Mouse (Mus musculus): ENCODE measurements around the gene Ubxn11. TPM values are rescaled to one million over a fixed set of nuclear protein-coding genes. Genes with fewer than 3 reads are reported as not detected.
A peak's percentile ranks its signal among the peaks of the same experiment; 100 is the strongest.
"Not testable (repeated sequence)": the region's sequence is repeated elsewhere in the genome, so short reads cannot be mapped to it uniquely, and the experiment has no call there.

Gene Ubxn11
- polyA plus RNA-seq, 1 experiment from 2014 or later: 1.3 TPM

- DNase-seq (ENCODE audit: low spot score) (peak; percentile 54), ATAC-seq (ENCODE audit: low FRiP score, low TSS enrichment) (peak; percentile 76)
- WGBS: 33% methylated on average over 8 of the region's 8 CpGs
- no peaks in the 10 kb centered on the region for H3K27me3 ChIP-seq (ENCODE audit: control insufficient read depth, insufficient read depth, low read length)
- TF ChIP-seq EP300 (optimal IDR thresholded peaks at IDR 0.05): no peak
- no peak overlapping the region for H3K9ac ChIP-seq (ENCODE audit: low read length)
- H3K27ac ChIP-seq (replicated peaks): no peak overlapping the region
- no peak overlapping the region for H3K4me3 ChIP-seq (ENCODE audit: low read depth, low read length)
- H3K9me3 ChIP-seq (ENCODE audit: control insufficient read depth, low read length): no peaks in the 10 kb centered on the region
- no peaks in the 10 kb centered on the region; the same call in 1 of the 2 replicates for H3K36me3 ChIP-seq (ENCODE audit: control insufficient read depth, insufficient read depth, low read length)
- no peaks in the 10 kb centered on the region for H3K4me1 ChIP-seq (replicated peaks; ENCODE audit: control insufficient read depth, insufficient read depth)
- H3K4me2 ChIP-seq (replicated peaks; ENCODE audit: low read depth): no peak overlapping the region
Measured at GRCm38 (mm10) chr4:134156744-134157143, 54.4 kb downstream of the Ubxn11 start.

GRCm38 (mm10) chr4:134157558-134157957, 55.2 kb downstream of the Ubxn11 start:
- DNase-seq (ENCODE audit: low spot score): peak; percentile 12
- Histone ChIP-seq H3K4me2 (replicated peaks; ENCODE audit: low read depth) (no peak overlapping the region), H3K9ac (ENCODE audit: low read length) (no peak overlapping the region), H3K27ac (replicated peaks) (no peak overlapping the region), H3K9me3 (ENCODE audit: control insufficient read depth, low read length) (no peaks in the 10 kb centered on the region), H3K27me3 (ENCODE audit: control insufficient read depth, insufficient read depth, low read length) (no peaks in the 10 kb centered on the region), H3K4me3 (ENCODE audit: low read depth, low read length) (no peak overlapping the region), H3K4me1 (replicated peaks; ENCODE audit: control insufficient read depth, insufficient read depth) (no peaks in the 10 kb centered on the region), H3K36me3 (ENCODE audit: control insufficient read depth, insufficient read depth, low read length) (no peaks in the 10 kb centered on the region)
- 77% methylated on average over 2 of the region's 2 CpGs for WGBS
- 0 out of 2 replicates have a peak, but pooled peaks have one; percentile 51 for ATAC-seq (ENCODE audit: low FRiP score, low TSS enrichment)
- TF ChIP-seq CTCF (IDR thresholded peaks at IDR 0.05; ENCODE audit: low read depth): no peak
- no peak for TF ChIP-seq EP300 (optimal IDR thresholded peaks at IDR 0.05)

GRCm38 (mm10) chr4:134158774-134159173, 56.4 kb downstream of the Ubxn11 start:
- no peak for DNase-seq (ENCODE audit: low spot score)
- H3K9ac ChIP-seq (ENCODE audit: low read length): no peak overlapping the region
- no peaks in the 10 kb centered on the region for H3K27me3 ChIP-seq (ENCODE audit: control insufficient read depth, insufficient read depth, low read length)
- H3K4me2 ChIP-seq (replicated peaks; ENCODE audit: low read depth): no peak overlapping the region
- H3K4me3 ChIP-seq (ENCODE audit: low read depth, low read length): no peak overlapping the region
- no peaks in the 10 kb centered on the region for H3K4me1 ChIP-seq (replicated peaks; ENCODE audit: control insufficient read depth, insufficient read depth)
- H3K27ac ChIP-seq (replicated peaks): no peak overlapping the region; the same call in 1 of the 2 replicates
- no peaks in the 10 kb centered on the region for H3K9me3 ChIP-seq (ENCODE audit: control insufficient read depth, low read length)
- peak; percentile 67; the same call in 1 of the 2 replicates for ATAC-seq (ENCODE audit: low FRiP score, low TSS enrichment)
- TF ChIP-seq CTCF (IDR thresholded peaks at IDR 0.05; ENCODE audit: low read depth) (no peak), EP300 (optimal IDR thresholded peaks at IDR 0.05) (no peak)
- no peaks in the 10 kb centered on the region for H3K36me3 ChIP-seq (ENCODE audit: control insufficient read depth, insufficient read depth, low read length)
- 88% methylated on average over 6 of the region's 6 CpGs for WGBS

- peak overlapping the region; percentile 23; the same call in 1 of the 2 replicates for H3K4me2 ChIP-seq (replicated peaks; ENCODE audit: low read depth)
- peak overlapping the region; percentile 59 for H3K9ac ChIP-seq (ENCODE audit: low read length)
- ATAC-seq (ENCODE audit: low FRiP score, low TSS enrichment); H3K4me1 ChIP-seq (replicated peaks; ENCODE audit: control insufficient read depth, insufficient read depth); H3K27ac ChIP-seq (replicated peaks); H3K36me3 ChIP-seq (ENCODE audit: control insufficient read depth, insufficient read depth, low read length); H3K27me3 ChIP-seq (ENCODE audit: control insufficient read depth, insufficient read depth, low read length); H3K9me3 ChIP-seq (ENCODE audit: control insufficient read depth, low read length): not testable (repeated sequence)
- WGBS: 5% methylated on average over 25 of the region's 30 CpGs
- peak overlapping the region; percentile 49 for H3K4me3 ChIP-seq (ENCODE audit: low read depth, low read length)
- peak; percentile 64 for DNase-seq (ENCODE audit: low spot score)
Measured at GRCm38 (mm10) chr4:134160071-134160470, 57.7 kb downstream of the Ubxn11 start.

- no peak overlapping the region for H3K4me3 ChIP-seq (ENCODE audit: low read depth, low read length)
- no peaks in the 10 kb centered on the region for H3K27me3 ChIP-seq (ENCODE audit: control insufficient read depth, insufficient read depth, low read length)
- H3K27ac ChIP-seq (replicated peaks): peak overlapping the region; percentile 49; the same call in 1 of the 2 replicates
- H3K9ac ChIP-seq (ENCODE audit: low read length): no peak overlapping the region
- TF ChIP-seq CTCF (IDR thresholded peaks at IDR 0.05; ENCODE audit: low read depth) (no peak), EP300 (optimal IDR thresholded peaks at IDR 0.05) (no peak)
- DNase-seq (ENCODE audit: low spot score): no peak
- H3K4me2 ChIP-seq (replicated peaks; ENCODE audit: low read depth): no peak overlapping the region
- no peaks in the 10 kb centered on the region for H3K9me3 ChIP-seq (ENCODE audit: control insufficient read depth, low read length)
- WGBS: 67% methylated on average over 3 of the region's 6 CpGs
- H3K36me3 ChIP-seq (ENCODE audit: control insufficient read depth, insufficient read depth, low read length): no peaks in the 10 kb centered on the region
- peak; percentile 40 for ATAC-seq (ENCODE audit: low FRiP score, low TSS enrichment)
- no peaks in the 10 kb centered on the region for H3K4me1 ChIP-seq (replicated peaks; ENCODE audit: control insufficient read depth, insufficient read depth)
Measured at GRCm38 (mm10) chr4:134164591-134164990, 62.2 kb downstream of the Ubxn11 start.

DNA sequence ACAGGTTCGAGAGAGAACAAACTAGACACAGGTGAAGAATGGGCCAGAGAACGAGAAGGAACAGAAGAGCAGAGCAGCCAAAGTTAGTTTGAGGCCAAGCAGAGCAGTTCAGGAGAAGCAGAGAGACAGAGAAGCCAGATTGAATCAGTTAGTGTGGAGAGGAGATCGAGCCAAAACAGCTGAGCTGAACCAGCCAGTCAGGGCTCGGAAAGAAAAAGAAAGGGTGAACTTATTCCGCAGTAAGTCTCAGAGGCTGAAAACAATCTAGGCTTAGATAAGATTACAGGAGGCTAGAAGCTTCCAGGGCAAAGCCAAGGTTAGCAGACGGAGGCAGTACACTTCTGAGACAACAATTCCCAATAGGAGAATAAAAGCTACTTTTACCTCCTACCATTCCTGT, 62.7 kb downstream of the Ubxn11 start:
- Histone ChIP-seq H3K4me3 (ENCODE audit: low read depth, low read length) (no peak overlapping the region), H3K36me3 (ENCODE audit: control insufficient read depth, insufficient read depth, low read length) (no peaks in the 10 kb centered on the region), H3K27me3 (ENCODE audit: control insufficient read depth, insufficient read depth, low read length) (no peaks in the 10 kb centered on the region), H3K4me2 (replicated peaks; ENCODE audit: low read depth) (no peak overlapping the region), H3K27ac (replicated peaks) (peak overlapping the region; percentile 49; the same call in 1 of the 2 replicates), H3K9me3 (ENCODE audit: control insufficient read depth, low read length) (no peaks in the 10 kb centered on the region), H3K9ac (ENCODE audit: low read length) (no peak overlapping the region), H3K4me1 (replicated peaks; ENCODE audit: control insufficient read depth, insufficient read depth) (no peaks in the 10 kb centered on the region)
- no peak for TF ChIP-seq EP300 (optimal IDR thresholded peaks at IDR 0.05)
- no peak for TF ChIP-seq CTCF (IDR thresholded peaks at IDR 0.05; ENCODE audit: low read depth)
- DNase-seq (ENCODE audit: low spot score) (peak; percentile 50), ATAC-seq (ENCODE audit: low FRiP score, low TSS enrichment) (peak; percentile 72)
- WGBS: 50% methylated on average over 6 of the region's 6 CpGs
